Mouse (Mus musculus): ENCODE results near the gene Dtd1. TPM values are rescaled to one million over a fixed set of nuclear protein-coding genes. Genes with fewer than 3 reads are reported as not detected.

The Dtd1 gene
- polyA plus RNA-seq, 1 experiment from 2014 or later: 33.6 TPM

DNA sequence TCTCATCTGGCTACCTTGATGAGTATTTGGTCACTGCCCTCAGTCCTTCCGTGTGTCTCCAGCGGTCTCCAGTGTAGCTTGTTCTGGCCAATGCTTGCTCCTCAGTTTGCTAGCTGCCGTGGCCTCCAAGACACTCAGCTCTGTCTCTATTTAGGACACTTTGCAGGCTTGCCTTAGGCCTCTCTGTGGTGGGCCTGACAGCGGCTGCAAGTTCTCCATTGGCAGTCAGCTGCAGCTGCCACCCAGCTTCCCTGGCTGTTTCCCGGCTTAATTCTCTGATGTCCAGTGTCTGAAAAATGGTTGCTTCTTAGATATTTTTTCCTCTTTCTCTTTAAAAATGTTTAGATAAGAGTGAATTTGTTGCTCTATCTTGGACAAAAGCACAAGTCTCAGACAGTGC is 116.6 kb downstream of the Dtd1 start:
- no peak overlapping the region for H3K27ac ChIP-seq (ENCODE audit: low read depth, low read length)
- ATAC-seq (ENCODE audit: low FRiP score) (no peak), DNase-seq (ENCODE audit: low spot score) (no peak)
- no peaks in the 10 kb centered on the region for H3K9me3 ChIP-seq (ENCODE audit: control insufficient read depth, low read length)
- no peak overlapping the region for H3K4me3 ChIP-seq (ENCODE audit: low read depth, low read length)
- no peaks in the 10 kb centered on the region for H3K27me3 ChIP-seq (ENCODE audit: control insufficient read depth, insufficient read depth, low read length)
- no peak overlapping the region for H3K9ac ChIP-seq (ENCODE audit: low read depth, low read length)
- no peak overlapping the region for H3K4me2 ChIP-seq (replicated peaks; ENCODE audit: low read depth, low read length)
- H3K4me1 ChIP-seq (replicated peaks; ENCODE audit: control insufficient read depth, insufficient read depth, low read length): no peaks in the 10 kb centered on the region
- WGBS: 86% methylated on average over 5 of the region's 5 CpGs
- H3K36me3 ChIP-seq (ENCODE audit: control insufficient read depth, insufficient read depth, low read length): no peaks in the 10 kb centered on the region

GRCm38 (mm10) chr2:144718273-144718672 is 118.6 kb downstream of the Dtd1 start:
- WGBS: 62% methylated on average over 5 of the region's 5 CpGs
- Histone ChIP-seq H3K36me3 (ENCODE audit: control insufficient read depth, insufficient read depth, low read length) (no peaks in the 10 kb centered on the region), H3K9me3 (ENCODE audit: control insufficient read depth, low read length) (no peaks in the 10 kb centered on the region), H3K4me2 (replicated peaks; ENCODE audit: low read depth, low read length) (no peak overlapping the region), H3K9ac (ENCODE audit: low read depth, low read length) (no peak overlapping the region), H3K4me1 (replicated peaks; ENCODE audit: control insufficient read depth, insufficient read depth, low read length) (no peaks in the 10 kb centered on the region), H3K27me3 (ENCODE audit: control insufficient read depth, insufficient read depth, low read length) (no peaks in the 10 kb centered on the region), H3K4me3 (ENCODE audit: low read depth, low read length) (no peak overlapping the region), H3K27ac (ENCODE audit: low read depth, low read length) (no peak overlapping the region)
- ATAC-seq (ENCODE audit: low FRiP score): no peak
- no peak for DNase-seq (ENCODE audit: low spot score)

DNA sequence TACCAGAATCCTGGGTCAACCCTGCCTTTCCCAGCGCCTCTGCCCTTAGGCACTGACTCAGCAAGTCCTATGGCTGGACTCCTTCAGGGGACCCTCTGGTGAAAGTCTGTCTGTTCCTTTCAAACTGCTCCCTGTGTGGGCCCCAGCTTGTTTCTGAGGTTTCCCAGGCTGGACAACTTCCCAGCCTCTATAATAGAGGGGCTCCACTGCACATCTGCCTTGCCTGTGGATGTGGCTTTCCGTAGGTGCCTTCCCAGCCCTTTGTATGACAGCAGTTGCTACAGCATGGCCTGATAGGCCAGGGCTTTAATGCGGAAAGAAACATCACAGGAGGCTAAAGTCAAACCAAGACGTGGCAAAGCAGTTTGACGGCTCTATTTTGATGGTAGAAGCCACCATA is 119.6 kb downstream of the Dtd1 start:
- Histone ChIP-seq H3K4me3 (ENCODE audit: low read depth, low read length) (no peak overlapping the region), H3K27ac (ENCODE audit: low read depth, low read length) (no peak overlapping the region), H3K9ac (ENCODE audit: low read depth, low read length) (no peak overlapping the region), H3K4me1 (replicated peaks; ENCODE audit: control insufficient read depth, insufficient read depth, low read length) (no peaks in the 10 kb centered on the region), H3K9me3 (ENCODE audit: control insufficient read depth, low read length) (no peaks in the 10 kb centered on the region), H3K4me2 (replicated peaks; ENCODE audit: low read depth, low read length) (no peak overlapping the region), H3K27me3 (ENCODE audit: control insufficient read depth, insufficient read depth, low read length) (no peaks in the 10 kb centered on the region), H3K36me3 (ENCODE audit: control insufficient read depth, insufficient read depth, low read length) (no peaks in the 10 kb centered on the region)
- DNase-seq (ENCODE audit: low spot score) (no peak), ATAC-seq (ENCODE audit: low FRiP score) (no peak)
- 81% methylated on average over 5 of the region's 5 CpGs for WGBS

- Histone ChIP-seq H3K9me3 (ENCODE audit: control insufficient read depth, low read length) (no peaks in the 10 kb centered on the region), H3K9ac (ENCODE audit: low read depth, low read length) (no peak overlapping the region), H3K27me3 (ENCODE audit: control insufficient read depth, insufficient read depth, low read length) (no peaks in the 10 kb centered on the region), H3K4me2 (replicated peaks; ENCODE audit: low read depth, low read length) (no peak overlapping the region), H3K4me3 (ENCODE audit: low read depth, low read length) (no peak overlapping the region), H3K4me1 (replicated peaks; ENCODE audit: control insufficient read depth, insufficient read depth, low read length) (no peaks in the 10 kb centered on the region), H3K36me3 (ENCODE audit: control insufficient read depth, insufficient read depth, low read length) (no peaks in the 10 kb centered on the region), H3K27ac (ENCODE audit: low read depth, low read length) (no peak overlapping the region)
- WGBS: 66% methylated on average over 4 of the region's 4 CpGs
- ATAC-seq (ENCODE audit: low FRiP score) (no peak), DNase-seq (ENCODE audit: low spot score) (no peak)
Measured at GRCm38 (mm10) chr2:144719718-144720117, 120.0 kb downstream of the Dtd1 start.

DNA sequence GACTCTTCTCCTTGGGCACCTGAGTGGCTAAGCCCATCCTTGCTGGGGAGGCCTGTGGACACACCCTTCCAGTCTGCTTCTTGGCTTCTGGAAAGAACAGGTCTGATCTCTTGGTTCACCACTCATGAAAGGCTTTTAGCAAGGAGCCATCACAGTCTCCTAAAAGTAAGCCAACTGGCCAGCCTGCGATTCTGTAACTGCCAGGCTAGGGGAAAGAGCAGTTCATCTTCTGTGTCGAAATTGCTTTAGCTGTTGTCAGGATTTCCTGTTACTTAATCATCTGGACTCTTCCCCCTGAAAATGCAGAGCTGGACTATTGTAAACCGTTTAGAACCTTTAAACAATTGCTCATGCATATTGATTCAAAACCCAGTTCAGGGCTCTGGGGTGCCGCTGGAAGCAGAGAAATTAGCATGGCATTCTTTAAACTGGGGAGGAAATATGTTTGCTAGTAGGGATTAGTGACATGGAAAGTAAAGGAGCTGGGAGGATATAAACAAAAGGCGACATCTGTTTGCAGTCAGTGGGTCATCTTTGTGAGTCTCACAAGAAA is 120.8 kb downstream of the Dtd1 start:
- no peak overlapping the region for H3K4me2 ChIP-seq (replicated peaks; ENCODE audit: low read depth, low read length)
- ATAC-seq (ENCODE audit: low FRiP score) (no peak), DNase-seq (ENCODE audit: low spot score) (no peak)
- H3K9me3 ChIP-seq (ENCODE audit: control insufficient read depth, low read length): no peaks in the 10 kb centered on the region
- H3K36me3 ChIP-seq (ENCODE audit: control insufficient read depth, insufficient read depth, low read length): no peaks in the 10 kb centered on the region
- H3K4me1 ChIP-seq (replicated peaks; ENCODE audit: control insufficient read depth, insufficient read depth, low read length): no peaks in the 10 kb centered on the region
- no peaks in the 10 kb centered on the region for H3K27me3 ChIP-seq (ENCODE audit: control insufficient read depth, insufficient read depth, low read length)
- no peak overlapping the region for H3K27ac ChIP-seq (ENCODE audit: low read depth, low read length)
- H3K9ac ChIP-seq (ENCODE audit: low read depth, low read length): no peak overlapping the region
- no peak overlapping the region for H3K4me3 ChIP-seq (ENCODE audit: low read depth, low read length)
- 41% methylated on average over 5 of the region's 5 CpGs for WGBS

DNA sequence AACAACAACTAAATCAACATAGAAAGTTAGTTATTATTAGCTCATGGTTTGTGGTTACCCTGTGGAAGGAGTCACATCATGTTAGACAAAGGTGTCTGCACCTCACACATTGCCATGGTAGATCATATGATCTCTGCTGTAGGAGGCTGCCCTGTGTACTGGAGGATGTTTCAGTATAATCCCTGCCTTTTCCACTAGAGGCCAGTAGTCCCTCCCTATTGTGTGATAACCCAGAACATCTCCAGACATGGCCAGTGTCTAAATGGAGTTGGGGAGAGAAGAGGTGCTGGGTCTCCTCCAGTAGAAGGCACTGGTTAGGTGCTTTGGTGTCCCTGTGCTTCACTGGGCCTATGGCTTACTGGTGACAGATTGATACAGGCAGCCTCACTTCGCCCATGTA is 125.0 kb downstream of the Dtd1 start:
- H3K9ac ChIP-seq (ENCODE audit: low read depth, low read length): no peak overlapping the region
- DNase-seq (ENCODE audit: low spot score) (no peak), ATAC-seq (ENCODE audit: low FRiP score) (peak; percentile 62)

GRCm38 (mm10) chr2:144727136-144727535 is 127.4 kb downstream of the Dtd1 start:
- no peak overlapping the region for H3K4me3 ChIP-seq (ENCODE audit: low read depth, low read length)
- no peaks in the 10 kb centered on the region for H3K27me3 ChIP-seq (ENCODE audit: control insufficient read depth, insufficient read depth, low read length)
- no peaks in the 10 kb centered on the region for H3K36me3 ChIP-seq (ENCODE audit: control insufficient read depth, insufficient read depth, low read length)
- no peak for DNase-seq (ENCODE audit: low spot score)
- no peak overlapping the region for H3K27ac ChIP-seq (ENCODE audit: low read depth, low read length)
- no peak for ATAC-seq (ENCODE audit: low FRiP score)
- WGBS: 96% methylated on average over 3 of the region's 3 CpGs
- no peak overlapping the region for H3K9ac ChIP-seq (ENCODE audit: low read depth, low read length)
- no peaks in the 10 kb centered on the region for H3K4me1 ChIP-seq (replicated peaks; ENCODE audit: control insufficient read depth, insufficient read depth, low read length)
- H3K9me3 ChIP-seq (ENCODE audit: control insufficient read depth, low read length): no peaks in the 10 kb centered on the region
- no peak overlapping the region for H3K4me2 ChIP-seq (replicated peaks; ENCODE audit: low read depth, low read length)

More for the DNA sequence above, 125.0 kb downstream of the Dtd1 start:
- no peak overlapping the region for H3K4me2 ChIP-seq (replicated peaks; ENCODE audit: low read depth, low read length)
- 87% methylated on average over 1 of the region's 1 CpGs for WGBS
- no peaks in the 10 kb centered on the region for H3K4me1 ChIP-seq (replicated peaks; ENCODE audit: control insufficient read depth, insufficient read depth, low read length)
- H3K27me3 ChIP-seq (ENCODE audit: control insufficient read depth, insufficient read depth, low read length): no peaks in the 10 kb centered on the region
- H3K4me3 ChIP-seq (ENCODE audit: low read depth, low read length): no peak overlapping the region
- H3K27ac ChIP-seq (ENCODE audit: low read depth, low read length): no peak overlapping the region
- no peaks in the 10 kb centered on the region for H3K9me3 ChIP-seq (ENCODE audit: control insufficient read depth, low read length)
- H3K36me3 ChIP-seq (ENCODE audit: control insufficient read depth, insufficient read depth, low read length): no peaks in the 10 kb centered on the region

DNA sequence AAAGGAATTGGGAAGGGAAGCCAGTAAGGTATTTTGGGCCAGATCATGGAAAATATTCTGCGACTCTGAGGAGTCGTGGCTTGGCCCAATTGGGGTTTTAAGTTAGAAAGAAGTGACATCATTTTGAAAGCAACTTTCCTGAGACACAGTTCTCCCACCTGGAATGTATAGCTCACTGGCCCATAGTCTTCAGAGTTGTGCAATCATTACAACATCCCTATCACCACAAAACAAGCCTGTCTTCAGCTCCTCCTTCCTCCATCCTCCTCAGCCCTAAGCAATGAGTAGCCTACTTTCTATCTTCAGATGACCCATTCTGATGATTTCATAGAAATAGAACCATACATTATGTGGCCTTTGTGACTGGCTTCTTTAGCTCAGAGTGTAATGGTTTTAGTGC is 130.1 kb downstream of the Dtd1 start:
- ATAC-seq (ENCODE audit: low FRiP score) (no peak), DNase-seq (ENCODE audit: low spot score) (no peak)
- Histone ChIP-seq H3K36me3 (ENCODE audit: control insufficient read depth, insufficient read depth, low read length) (no peaks in the 10 kb centered on the region), H3K27ac (ENCODE audit: low read depth, low read length) (no peak overlapping the region), H3K9ac (ENCODE audit: low read depth, low read length) (no peak overlapping the region), H3K9me3 (ENCODE audit: control insufficient read depth, low read length) (no peaks in the 10 kb centered on the region), H3K4me2 (replicated peaks; ENCODE audit: low read depth, low read length) (no peak overlapping the region), H3K27me3 (ENCODE audit: control insufficient read depth, insufficient read depth, low read length) (no peaks in the 10 kb centered on the region), H3K4me1 (replicated peaks; ENCODE audit: control insufficient read depth, insufficient read depth, low read length) (no peaks in the 10 kb centered on the region), H3K4me3 (ENCODE audit: low read depth, low read length) (no peak overlapping the region)
- 97% methylated on average over 2 of the region's 2 CpGs for WGBS

GRCm38 (mm10) chr2:144738161-144738560 is 138.5 kb downstream of the Dtd1 start:
- Histone ChIP-seq H3K4me2 (replicated peaks; ENCODE audit: low read depth, low read length) (no peak overlapping the region), H3K27me3 (ENCODE audit: control insufficient read depth, insufficient read depth, low read length) (no peaks in the 10 kb centered on the region), H3K4me1 (replicated peaks; ENCODE audit: control insufficient read depth, insufficient read depth, low read length) (no peaks in the 10 kb centered on the region), H3K27ac (ENCODE audit: low read depth, low read length) (no peak overlapping the region), H3K4me3 (ENCODE audit: low read depth, low read length) (no peak overlapping the region), H3K9me3 (ENCODE audit: control insufficient read depth, low read length) (no peaks in the 10 kb centered on the region), H3K9ac (ENCODE audit: low read depth, low read length) (no peak overlapping the region), H3K36me3 (ENCODE audit: control insufficient read depth, insufficient read depth, low read length) (no peaks in the 10 kb centered on the region)
- no peak for DNase-seq (ENCODE audit: low spot score)
- no peak for ATAC-seq (ENCODE audit: low FRiP score)
- WGBS: 85% methylated on average over 5 of the region's 5 CpGs

All from hindbrain, embryonic 11.5 days (tissue).